Mouse (Mus musculus): Measurements from ENCODE around the gene Inca1.

Gene Inca1

DNA sequence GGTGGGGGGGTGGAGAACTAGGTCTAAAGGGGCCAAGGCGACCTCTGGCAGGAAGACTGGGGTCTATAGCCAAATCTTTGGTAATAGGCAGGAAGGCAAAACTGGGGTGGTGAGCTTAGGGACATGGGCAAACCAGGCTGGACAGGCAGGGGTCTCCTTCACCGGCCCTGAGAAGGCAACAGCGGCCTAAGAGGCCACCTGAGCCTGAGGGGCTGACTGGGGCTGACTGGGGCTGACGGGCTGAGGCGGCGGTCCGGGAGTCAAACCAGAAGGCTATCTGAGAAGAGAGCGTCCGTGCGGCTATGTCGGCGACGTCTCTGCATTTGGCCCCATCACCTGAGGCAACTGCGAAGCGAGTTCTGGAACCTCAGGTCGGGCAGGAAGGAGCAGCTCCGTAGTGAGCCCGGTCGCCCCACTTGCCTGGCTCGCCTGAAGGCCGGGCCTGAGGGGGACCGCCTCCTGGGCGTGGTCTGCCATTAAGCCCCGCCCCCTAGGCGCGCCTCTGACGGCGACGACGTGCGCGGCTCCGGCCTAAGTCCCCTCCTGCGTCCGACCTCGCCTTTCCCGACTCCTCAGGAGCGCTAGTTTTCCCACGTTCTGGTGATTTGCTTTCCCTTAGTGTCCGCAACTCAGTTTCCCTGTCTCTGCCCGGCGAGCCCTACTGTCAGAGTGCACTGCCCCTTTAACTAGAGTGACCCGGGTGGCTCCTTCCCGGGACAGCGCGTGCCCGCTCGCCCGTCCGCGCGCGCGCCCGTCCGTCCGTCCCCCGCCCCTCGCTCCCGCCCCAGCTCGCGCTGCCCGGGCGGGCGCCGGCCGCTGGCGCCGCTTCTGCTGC, at the start of gene Inca1, which contains the start of gene Kif1c:
TSS of gene Inca1 (minus strand) at position 434 of the 835 bp plus-strand sequence.
TSS of gene Kif1c (plus strand) at position 827 of the 835 bp plus-strand sequence.
- peak; percentile 94 for DNase-seq (ENCODE audit: low spot score)

DNA sequence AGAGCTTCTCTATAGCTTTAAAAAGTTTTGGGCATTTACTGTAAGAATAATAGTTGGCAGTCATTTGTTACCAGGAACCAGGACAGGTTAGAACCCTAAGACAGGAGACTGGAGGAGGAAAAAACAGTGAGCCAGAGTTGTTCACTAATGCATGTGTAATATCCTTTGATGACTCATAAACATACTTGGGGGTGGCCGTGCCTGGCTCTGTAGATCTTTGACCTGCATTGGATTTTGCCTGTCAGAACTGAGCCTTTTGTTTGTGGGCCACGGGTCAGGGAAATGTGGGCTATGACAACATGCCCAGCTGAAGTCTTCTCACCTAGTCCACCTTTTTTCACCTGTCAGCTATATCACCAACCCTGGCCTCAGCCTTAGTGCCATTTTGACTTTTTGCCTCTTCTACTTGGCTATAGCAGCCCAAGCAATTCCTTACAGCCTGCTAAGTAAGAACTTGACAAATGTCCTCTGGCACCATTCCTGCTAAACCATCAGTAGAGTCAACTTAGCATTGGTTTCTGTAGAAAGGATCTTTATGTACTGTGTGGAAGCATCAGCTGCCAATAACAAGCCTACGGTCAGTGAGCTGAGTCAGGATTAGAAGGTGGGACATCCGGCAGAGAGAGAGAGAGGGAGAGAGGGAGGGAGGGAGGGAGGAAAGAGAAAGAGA, 48.1 kb upstream of the Inca1 start:
- no peak for DNase-seq (ENCODE audit: low spot score)

DNA sequence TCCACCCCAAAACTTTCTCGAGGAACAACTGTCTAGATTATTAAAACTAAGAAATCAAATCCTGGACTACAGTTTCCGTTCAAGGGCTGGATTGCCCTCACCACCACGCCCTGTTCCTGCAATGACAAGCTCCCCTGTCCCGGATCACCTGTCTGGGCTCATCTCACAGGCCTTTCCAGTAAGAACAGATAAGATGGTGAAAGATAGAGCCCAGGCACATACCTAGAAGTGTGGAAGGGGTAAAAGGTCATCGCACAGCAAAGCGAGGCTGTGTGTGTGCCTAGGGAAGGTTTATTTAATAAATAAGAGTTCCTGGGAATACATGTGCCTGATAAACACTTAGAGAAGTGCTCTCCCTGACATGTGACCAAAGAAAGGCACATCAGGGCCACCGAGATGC, 45.7 kb upstream of the Inca1 start:
- DNase-seq (ENCODE audit: low spot score) = no peak

DNA sequence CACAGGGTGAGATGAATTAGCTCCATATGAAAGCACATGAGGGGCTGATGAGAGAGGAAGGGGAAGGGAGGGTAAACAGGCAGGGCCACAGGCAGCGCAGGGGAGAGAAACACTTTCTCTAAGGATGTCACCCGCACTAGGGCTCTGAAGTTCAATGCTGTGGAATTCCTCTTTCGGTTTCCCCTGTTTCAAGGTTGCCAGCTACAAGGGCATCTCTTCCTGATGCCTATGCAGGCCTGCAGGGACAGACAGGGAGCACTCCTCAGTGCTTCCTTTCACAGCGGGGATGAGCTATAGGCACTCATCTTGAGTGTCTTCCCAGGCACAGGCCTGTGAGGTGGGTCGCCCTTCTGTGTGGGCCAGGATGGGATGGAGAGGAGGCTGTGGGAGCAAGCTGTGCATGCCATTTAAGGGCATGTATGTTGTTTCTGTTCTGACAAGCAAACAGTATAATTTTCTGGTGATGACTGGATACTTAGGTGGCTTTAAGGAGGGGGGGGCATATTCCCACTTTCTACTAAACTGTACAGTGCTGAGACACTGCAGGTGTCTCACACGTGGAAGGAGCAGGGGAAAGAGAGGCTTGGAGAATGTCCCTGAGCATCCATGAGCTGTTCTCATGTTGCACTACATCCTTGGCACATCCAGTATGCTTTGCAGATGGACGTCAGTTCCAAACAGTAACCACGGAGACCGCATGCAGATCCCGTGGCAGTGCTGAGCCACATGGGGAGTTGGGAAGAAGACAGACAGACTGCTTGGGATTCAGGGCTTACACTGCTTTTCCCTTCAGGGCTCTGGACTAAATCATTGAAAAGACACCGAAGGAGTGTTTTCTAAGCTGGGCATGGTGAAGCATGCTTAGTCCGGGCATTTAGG, 42.9 kb upstream of the Inca1 start:
- no peak for DNase-seq (ENCODE audit: low spot score)

DNA sequence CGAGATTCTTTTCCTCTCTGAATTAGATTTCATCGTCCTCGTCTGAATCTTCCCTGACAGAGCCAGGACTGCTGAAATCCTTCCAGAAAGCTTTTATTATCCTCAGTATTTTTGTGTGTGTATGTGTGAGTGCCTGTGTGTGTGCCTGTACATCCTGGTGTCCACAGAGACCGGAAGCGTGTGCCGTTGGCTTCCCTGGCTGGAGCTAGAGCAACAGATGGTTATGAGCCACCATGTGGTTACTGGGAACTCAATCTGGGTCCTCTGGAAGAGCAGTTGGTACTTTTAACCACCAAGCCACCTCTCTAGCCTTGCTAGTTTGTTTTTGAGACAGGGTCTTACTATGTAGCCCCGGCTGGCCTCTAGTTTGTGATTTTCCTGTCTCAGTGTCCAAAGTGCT, 42.2 kb upstream of the Inca1 start:
- no peak for DNase-seq (ENCODE audit: low spot score)

DNA sequence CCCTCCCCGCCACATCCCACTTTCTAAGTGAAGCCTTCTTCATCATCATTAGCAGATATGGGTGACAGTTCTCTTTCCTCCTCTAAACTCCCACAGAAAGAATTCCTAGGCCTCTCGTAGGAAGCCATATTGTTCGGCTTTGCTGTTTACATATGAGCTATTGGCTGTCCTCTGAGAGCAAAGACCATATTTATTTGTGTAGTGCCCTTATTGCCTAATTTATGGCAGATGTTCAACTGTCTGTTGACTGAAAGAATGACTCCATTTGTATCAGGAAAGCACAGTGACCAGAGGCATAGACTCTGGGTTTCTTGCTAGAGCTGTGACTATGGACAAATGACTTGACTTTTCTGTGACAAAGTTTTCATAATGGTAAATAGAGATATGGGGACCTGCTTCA, 41.6 kb upstream of the Inca1 start:
- DNase-seq (ENCODE audit: low spot score) = no peak

DNA sequence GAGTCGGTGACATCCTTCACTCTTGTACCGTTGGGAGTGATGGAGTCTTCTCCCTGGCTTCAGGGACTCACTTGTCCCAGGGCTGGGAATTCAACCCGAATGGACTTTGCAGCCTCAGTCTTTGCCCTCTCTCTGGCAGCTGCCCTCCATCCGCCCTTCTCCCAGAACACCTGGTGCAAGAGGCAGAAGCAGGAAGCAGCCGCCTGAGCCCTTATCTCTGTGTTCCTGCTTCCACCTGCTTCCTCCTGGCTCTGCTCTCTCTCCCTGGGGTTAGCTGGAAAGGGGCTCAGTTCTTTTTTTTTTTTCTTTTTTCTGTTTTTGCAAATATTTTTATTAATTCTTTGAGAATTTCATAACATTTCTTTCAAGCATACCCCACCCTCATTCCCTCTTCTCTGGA, 37.8 kb upstream of the Inca1 start:
- no peak for DNase-seq (ENCODE audit: low spot score)

DNA sequence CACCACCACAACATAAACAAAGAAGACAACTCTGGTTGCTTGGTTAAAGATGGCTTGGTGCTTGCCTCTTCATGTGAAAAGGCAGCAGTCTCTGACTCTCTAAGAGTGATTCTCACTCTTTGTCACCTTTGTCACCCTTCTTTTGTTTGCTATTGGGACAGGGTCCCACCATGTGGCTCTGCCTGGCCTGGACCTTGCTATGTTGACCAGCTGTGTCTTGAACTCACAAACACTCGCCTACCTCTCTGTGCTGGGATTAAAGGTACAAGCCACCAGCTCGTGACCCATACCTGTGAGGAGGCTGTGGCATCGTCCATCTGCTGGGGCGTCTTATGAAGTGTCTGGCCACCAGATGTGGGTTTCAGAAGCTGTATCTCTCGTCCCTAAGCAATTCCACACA, 33.3 kb upstream of the Inca1 start:
- DNase-seq (ENCODE audit: low spot score) = no peak

DNA sequence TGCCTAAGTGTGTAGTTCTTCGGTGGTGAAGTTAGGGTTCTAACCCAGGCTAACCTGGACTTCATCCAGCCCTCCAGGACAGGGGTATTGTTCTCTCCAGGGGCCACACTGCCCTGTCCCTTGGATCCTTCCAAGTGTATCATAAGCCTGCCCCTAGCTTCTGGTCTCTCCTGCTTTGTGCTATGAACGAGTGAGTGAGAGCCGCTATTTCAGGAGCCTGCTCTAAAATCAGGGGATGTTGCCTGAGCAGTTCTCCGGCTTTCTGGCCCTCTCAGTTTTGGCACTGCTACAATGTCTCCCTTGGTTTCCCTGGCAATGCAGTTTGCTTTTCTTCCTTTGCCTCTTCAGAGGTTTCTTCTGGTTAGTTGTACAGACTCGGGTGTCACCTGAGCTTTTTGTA, 31.2 kb upstream of the Inca1 start:
- DNase-seq (ENCODE audit: low spot score) = no peak

DNA sequence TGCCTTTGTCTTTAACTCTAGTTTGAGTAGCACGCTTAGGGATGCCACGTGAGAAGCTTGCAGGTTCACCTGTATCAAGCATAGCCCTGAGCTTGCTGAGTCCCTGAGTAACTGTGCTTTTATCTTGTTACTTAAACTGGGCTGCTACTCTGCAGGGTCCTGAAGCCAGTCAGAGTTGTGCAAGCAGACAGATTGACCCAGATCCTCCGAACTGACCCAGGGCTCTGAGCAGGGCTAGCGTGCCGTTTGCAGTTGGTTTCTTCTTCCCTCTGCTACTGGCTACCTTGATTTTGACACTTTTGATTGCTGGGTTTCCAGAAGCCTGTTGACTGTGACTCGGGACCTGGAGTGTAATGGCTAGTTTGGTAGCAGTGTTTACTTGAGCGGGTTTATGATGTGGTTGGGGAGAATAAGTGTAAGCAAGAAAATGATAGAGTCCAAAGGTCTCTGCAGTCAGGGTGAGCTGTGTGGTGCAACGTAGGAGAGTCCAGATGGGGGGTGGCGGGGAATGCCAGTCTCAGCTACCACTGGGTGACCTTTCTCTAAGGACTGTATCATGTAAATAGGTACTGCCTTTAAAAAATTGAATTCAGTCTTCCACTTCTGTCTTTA, 30.6 kb upstream of the Inca1 start:
- DNase-seq (ENCODE audit: low spot score) = no peak

DNA sequence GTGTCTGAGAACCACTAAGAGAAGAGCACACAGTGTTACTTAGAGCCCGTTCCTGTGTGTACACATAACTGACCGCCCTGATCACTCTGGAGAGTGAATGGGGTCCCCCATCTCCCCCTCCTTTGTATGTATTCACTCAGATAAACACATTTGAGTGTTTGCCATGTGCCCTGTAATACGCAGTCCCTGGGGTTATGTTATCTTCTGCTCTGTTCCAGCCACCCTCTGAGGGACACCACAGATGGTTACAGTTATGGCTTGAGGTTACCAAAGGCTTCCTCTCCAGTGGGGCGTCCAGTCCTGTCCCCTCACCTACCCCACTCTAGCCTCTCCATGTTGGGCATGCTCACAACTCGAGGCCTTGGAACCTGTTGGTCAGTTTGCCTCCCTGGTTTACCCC, 27.4 kb upstream of the Inca1 start:
- no peak for DNase-seq (ENCODE audit: low spot score)

DNA sequence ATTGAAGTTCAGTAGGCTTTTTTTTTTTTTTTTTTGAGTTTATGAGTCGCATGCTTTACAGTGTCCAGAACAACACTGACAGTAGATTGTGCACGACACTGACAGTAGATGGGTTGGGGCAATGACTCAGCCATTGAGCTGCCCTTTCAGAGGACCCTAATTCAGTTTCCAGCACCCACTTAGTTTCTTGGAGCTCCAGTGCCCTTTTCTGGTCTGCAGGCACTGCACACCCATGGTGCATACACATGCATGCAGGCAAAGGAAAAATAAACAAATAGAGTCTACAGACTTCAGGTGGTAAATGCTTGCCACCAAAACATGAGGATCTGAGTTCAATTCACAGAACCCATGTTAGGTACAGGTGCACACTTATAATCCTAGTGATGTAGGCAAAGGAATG, 26.6 kb upstream of the Inca1 start:
- DNase-seq (ENCODE audit: low spot score) = no peak

DNA sequence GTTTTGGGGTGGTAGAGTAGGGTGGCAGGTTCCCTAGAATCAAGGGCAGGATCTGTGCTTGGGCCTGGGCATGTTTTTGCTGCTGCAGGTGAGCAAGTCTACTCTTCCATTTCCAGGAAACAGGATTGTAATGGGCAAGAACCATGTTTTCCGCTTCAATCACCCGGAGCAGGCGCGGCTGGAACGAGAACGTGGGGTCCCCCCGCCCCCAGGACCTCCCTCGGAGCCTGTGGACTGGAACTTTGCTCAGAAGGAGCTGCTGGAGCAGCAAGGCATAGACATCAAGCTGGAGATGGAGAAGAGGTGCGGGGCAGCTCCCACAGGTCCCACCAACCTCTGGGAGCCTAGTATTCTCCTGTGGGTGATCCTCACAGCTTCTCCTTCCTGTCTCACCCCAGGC, 24.8 kb upstream of the Inca1 start:
- no peak for DNase-seq (ENCODE audit: low spot score)

DNA sequence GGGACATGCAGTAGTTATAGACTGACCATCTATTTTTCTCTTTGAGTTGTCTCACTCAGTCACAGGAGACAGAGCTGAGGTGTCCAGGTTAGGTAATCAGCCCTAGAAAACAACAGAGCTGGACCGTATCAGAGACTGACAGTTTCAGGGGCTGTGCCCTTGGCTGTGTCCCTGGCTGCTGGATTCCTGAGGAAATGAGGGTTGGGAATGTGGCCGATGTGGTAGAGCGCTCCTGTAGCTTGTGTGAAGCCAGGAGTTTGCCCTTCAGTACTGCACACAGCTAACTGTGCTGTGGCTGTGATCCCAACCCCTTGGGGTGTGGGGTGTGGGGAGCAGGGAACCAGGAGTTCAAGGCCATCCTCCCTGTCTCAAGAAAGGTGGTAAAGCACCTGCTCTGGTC, 21.1 kb upstream of the Inca1 start:
- no peak for DNase-seq (ENCODE audit: low spot score)

DNA sequence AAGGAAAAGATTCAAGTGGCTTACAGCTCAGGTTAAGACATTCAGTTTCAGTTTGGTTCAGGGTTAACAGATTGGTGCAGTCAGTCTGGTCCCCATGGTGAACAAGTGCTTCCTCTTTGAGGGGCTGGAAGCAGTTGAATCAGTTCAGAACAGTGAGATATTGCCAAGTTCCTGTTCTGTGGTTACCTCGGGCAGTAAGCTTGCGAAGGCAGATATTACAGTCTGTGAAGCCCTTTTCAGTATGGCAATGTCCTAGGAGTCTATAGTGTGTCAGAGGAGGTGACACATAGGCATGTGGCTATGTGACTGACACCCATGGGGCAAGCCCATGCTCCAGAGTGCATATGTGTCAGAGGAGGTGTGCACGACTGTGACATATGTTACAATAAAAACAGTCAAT, 20.6 kb upstream of the Inca1 start:
- DNase-seq (ENCODE audit: low spot score) = peak; percentile 50

DNA sequence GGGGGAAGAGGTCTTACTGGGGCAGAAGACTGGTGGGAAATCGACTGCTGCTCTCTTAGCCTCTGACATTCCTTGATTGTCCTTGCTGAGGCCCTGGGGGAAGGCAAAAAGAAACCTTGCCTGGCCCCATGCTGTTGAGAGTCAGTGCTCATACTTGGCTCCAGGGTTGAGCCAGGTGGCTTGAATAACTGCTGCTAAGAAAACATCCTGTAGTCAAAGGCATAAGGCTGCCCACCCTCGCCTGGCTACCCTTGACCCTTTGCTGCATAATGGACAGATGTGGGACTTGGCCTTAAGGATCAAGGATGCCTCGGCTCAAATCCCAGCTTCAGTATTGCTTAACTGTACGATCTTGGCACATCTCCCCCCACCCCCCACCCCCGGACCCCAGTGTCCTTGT, 18.5 kb upstream of the Inca1 start:
- DNase-seq (ENCODE audit: low spot score) = no peak

DNA sequence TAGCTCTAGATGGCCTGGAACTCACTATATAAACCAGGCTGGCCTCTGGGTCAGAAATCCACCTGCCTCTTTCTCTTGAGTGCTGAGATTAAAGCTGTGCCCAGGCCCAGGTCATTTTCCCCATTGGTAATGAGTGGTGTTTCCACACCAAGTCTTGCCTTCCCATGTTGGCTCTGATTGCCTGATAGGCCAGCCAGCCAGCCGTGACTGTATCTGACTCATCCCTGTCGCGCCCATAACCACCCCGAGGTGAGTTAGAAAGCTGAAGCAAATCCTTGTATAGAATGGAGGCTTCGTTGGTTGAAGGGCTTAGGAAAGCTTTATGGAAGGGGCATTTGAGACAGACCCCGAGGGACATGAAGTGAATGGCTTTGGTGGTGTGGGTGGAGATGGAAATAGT, 15.9 kb upstream of the Inca1 start:
- no peak for DNase-seq (ENCODE audit: low spot score)

DNA sequence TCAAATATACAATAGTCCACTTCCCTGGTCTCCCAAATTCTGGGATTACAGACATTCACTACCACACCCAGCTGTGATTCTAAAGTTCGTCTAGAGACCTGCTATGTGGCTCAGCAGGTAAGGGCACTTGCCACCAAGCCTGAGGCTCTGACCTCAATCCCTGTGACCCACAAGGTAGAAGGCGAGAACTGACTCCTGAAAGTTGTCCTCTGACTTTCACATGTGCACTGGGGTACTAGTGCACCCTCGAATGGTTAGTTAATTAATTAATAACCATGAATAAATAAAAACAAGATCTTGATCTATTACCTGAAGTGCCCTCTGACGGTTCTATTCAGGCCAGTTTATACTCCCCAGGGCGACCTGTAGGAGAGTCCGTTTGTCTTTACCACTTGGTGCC, 13.3 kb upstream of the Inca1 start:
- DNase-seq (ENCODE audit: low spot score) = no peak

DNA sequence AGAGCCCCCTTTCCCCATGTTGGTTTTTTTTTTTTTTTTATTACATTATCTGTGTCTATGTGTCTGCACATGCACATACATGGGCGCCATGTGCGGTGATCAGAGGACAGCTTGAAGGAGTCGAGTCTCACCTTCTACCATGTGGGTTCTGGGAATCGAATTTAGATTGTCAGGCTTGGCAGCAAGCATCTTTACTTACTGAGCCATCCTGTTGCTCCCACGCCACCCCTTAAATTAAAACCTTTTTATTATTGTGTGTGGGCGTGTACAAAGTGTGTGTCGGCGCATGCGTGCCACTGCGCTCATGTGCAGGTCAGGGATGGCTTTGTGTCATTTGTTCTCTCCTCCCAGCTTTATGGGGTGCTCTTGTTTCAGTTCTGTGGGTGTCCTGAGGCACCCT, 11.1 kb upstream of the Inca1 start:
- no peak for DNase-seq (ENCODE audit: low spot score)

DNA sequence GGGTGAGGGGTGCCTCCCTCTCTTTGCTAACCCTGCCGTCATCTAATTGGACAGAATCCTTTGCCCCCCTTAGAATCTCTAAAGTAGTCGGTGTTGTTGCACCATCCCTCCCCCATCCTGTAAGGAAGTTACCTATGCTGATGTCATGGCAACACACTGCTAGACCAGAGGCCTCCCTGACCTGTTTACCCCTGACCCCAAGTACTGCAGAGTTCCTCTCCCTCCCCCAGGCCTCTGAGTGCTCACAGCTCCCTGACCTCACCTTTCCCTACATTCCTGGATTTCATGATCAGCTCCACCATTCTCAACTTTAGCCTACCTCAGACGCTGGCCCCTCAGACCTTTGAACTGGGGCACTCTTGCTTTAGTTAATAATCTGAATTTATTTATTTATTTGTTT, 6.2 kb upstream of the Inca1 start:
- no peak for DNase-seq (ENCODE audit: low spot score)

DNA sequence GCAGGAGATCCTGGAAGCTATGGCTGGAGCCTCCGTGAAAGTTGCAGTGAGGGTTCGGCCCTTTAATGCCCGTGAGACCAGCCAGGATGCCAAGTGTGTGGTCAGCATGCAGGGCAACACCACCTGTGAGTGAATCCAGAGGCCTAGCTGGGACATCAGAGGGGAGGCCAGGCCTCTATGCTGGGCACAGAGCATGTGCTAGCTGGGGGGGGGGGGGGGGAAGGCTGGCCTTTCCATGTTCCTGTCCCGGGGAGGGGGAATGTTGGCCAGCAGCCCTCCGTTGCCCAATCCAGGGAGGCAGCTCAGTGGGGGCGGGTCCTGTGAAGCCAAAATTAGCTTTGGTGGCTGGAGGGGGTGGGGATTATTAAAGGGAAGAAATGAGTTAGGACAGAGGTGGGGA, 2.8 kb upstream of the Inca1 start:
- peak; percentile 54 for DNase-seq (ENCODE audit: low spot score)

DNA sequence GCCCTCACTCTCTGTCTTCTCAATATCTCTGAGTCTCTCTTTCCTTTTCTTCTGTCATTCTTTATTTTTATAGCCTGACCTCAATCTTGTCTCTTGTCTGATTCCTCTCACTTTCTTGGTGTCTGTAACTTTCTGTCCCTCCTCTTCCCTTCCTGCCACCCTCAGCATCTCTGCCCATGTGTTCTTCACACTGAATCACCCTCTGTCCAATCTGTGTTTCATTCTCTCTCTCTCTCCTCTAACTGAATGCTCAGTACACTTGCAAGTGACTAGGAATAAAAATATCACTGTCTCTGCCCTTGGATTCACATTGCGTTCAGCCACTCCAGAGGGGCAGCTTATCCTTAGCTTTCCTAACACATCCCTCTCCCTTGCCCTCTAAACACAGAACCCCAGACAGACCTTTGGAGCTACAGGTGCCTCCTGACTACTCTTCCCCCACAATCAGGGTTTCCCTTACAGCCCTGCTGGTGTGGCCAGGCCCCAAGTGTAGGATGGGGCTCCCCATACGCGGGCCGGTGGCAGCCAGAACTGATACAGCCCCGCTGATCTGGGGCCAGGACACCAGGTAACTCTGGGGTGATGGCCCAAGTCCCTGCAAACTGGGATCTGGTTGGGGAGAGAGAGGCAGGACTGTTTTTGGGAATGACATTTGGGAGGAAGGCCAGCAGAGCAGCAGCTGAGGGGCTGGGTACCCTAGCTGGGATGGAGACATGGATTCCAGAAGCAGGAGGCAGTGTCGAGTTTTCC, 2.2 kb upstream of the Inca1 start:
- no peak for DNase-seq (ENCODE audit: low spot score)
